Comparison of ENCODE assay signal across 17 mouse cellular contexts in genomic region chr6:122668823-122669222, GRCm38 (mm10). TPM values are rescaled to one million over a fixed set of nuclear protein-coding genes. Genes with fewer than 3 reads are reported as not detected.
DNase-seq lines count a peak whose midpoint lies in the region; ATAC-seq lines count a peak whose summit lies in the region.
"Had no signal": no experiment of that assay in that cellular context is flagged by ENCODE, and none has a peak within 500 bp of the region (broad histone marks: within the 10 kb centered on the region; RNA-seq: fewer than 3 reads in every experiment).

No protein-coding gene starts in this region.

- no peaks in the 10 kb centered on the region; the same call in 1 of the 2 replicates for H3K4me1 ChIP-seq in forebrain, embryonic 11.5 days (replicated peaks; ENCODE audit: control insufficient read depth, insufficient read depth, low read length)
- peaks cover 11% of the 10 kb centered on the region for H3K4me1 ChIP-seq in forebrain, embryonic 10.5 days
- no peaks in the 10 kb centered on the region for H3K4me1 ChIP-seq in limb, embryonic 11.5 days (ENCODE audit: control insufficient read depth, insufficient read depth, low read length)
- peaks cover 7% of the 10 kb centered on the region for H3K4me1 ChIP-seq in limb, embryonic 10.5 days
- peaks cover 9% of the 10 kb centered on the region for H3K4me1 ChIP-seq in hindbrain, embryonic 15.5 days (replicated peaks)
- peaks cover 7% of the 10 kb centered on the region; the same call in 1 of the 2 replicates for H3K4me1 ChIP-seq in neural tube, embryonic 13.5 days (replicated peaks)
- H3K4me1 ChIP-seq: liver, embryonic 12.5 days had no signal

- no peak overlapping the region for H3K4me2 ChIP-seq in forebrain, embryonic 11.5 days (ENCODE audit: low read depth, low read length, severe bottlenecking)
- H3K4me2 ChIP-seq in limb, embryonic 11.5 days (ENCODE audit: low read depth, severe bottlenecking), result no peak overlapping the region
- H3K4me2 ChIP-seq in hindbrain, embryonic 15.5 days, result no peak overlapping the region
- H3K4me2 ChIP-seq in neural tube, embryonic 13.5 days, result no peak overlapping the region

- H3K27me3 ChIP-seq in forebrain, embryonic 11.5 days (ENCODE audit: control insufficient read depth, insufficient read depth, low read length), result no peaks in the 10 kb centered on the region; the same call in 1 of the 2 replicates
- H3K27me3 ChIP-seq in forebrain, embryonic 10.5 days (ENCODE audit: poor library complexity, severe bottlenecking), result peaks cover 11% of the 10 kb centered on the region
- no peaks in the 10 kb centered on the region for H3K27me3 ChIP-seq in limb, embryonic 11.5 days (ENCODE audit: control insufficient read depth, insufficient read depth, low read length)
- peaks cover 10% of the 10 kb centered on the region for H3K27me3 ChIP-seq in limb, embryonic 10.5 days (ENCODE audit: low read depth, poor library complexity, severe bottlenecking)
- H3K27me3 ChIP-seq in hindbrain, embryonic 15.5 days, result no peaks in the 10 kb centered on the region
- peaks cover 7% of the 10 kb centered on the region; the same call in 1 of the 2 replicates for H3K27me3 ChIP-seq in neural tube, embryonic 13.5 days

- no peak overlapping the region for H3K4me3 ChIP-seq in forebrain, embryonic 11.5 days (ENCODE audit: low read depth, low read length)
- H3K4me3 ChIP-seq in forebrain, embryonic 10.5 days, result no peak overlapping the region
- H3K4me3 ChIP-seq in limb, embryonic 11.5 days (ENCODE audit: low read depth, low read length), result no peak overlapping the region
- no peak overlapping the region for H3K4me3 ChIP-seq in limb, embryonic 10.5 days
- no peak overlapping the region for H3K4me3 ChIP-seq in hindbrain, embryonic 15.5 days
- no peak overlapping the region for H3K4me3 ChIP-seq in neural tube, embryonic 13.5 days

- no peak overlapping the region for H3K27ac ChIP-seq in forebrain, embryonic 11.5 days (ENCODE audit: low read depth, low read length)
- H3K27ac ChIP-seq in forebrain, embryonic 10.5 days, result no peak overlapping the region
- H3K27ac ChIP-seq in limb, embryonic 11.5 days (replicated peaks; ENCODE audit: low read depth, low read length), result no peak overlapping the region
- H3K27ac ChIP-seq in limb, embryonic 10.5 days, result no peak overlapping the region
- H3K27ac ChIP-seq in hindbrain, embryonic 15.5 days (replicated peaks), result no peak overlapping the region
- H3K27ac ChIP-seq in neural tube, embryonic 13.5 days (replicated peaks), result no peak overlapping the region
- H3K27ac ChIP-seq: limb, embryonic 12.5 days; liver, embryonic 12.5 days had no signal

- ATAC-seq in forebrain, embryonic 11.5 days (replicated peaks; ENCODE audit: low FRiP score), result peak; percentile 16; the same call in 1 of the 2 replicates
- peak; percentile 52; the same call in 1 of the 2 replicates for ATAC-seq in limb, embryonic 11.5 days (ENCODE audit: insufficient number of reproducible peaks, low FRiP score, low TSS enrichment, low read depth)
- ATAC-seq in hindbrain, embryonic 15.5 days (ENCODE audit: low FRiP score, low read depth), result peak; percentile 28; the same call in 1 of the 2 replicates
- ATAC-seq in neural tube, embryonic 13.5 days (ENCODE audit: low read depth), result peak; percentile 30; the same call in 1 of the 2 replicates

- no peak for DNase-seq in forebrain, embryonic 11.5 days (ENCODE audit: low spot score)
- DNase-seq in forebrain, embryonic 10.5 days (ENCODE audit: extremely low spot score, low spot score), result no peak
- DNase-seq in limb, embryonic 11.5 days (ENCODE audit: low spot score), result no peak
- DNase-seq in limb, embryonic 10.5 days (ENCODE audit: low spot score), result no peak
- no peak for DNase-seq in kidney, postnatal 10 days

- 75% methylated on average over 5 of the region's 5 CpGs for WGBS in forebrain, embryonic 11.5 days
- WGBS in forebrain, embryonic 10.5 days, result 82% methylated on average over 5 of the region's 5 CpGs
- 87% methylated on average over 5 of the region's 5 CpGs for whole genome bisulfite sequencing in limb, embryonic 11.5 days
- 77% methylated on average over 5 of the region's 5 CpGs for WGBS in limb, embryonic 10.5 days
- WGBS in hindbrain, embryonic 15.5 days, result 83% methylated on average over 5 of the region's 5 CpGs
- 92% methylated on average over 3 of the region's 5 CpGs for WGBS in neural tube, embryonic 13.5 days

- no peak overlapping the region for H3K9ac ChIP-seq in forebrain, embryonic 11.5 days (ENCODE audit: low read length)
- no peak overlapping the region for H3K9ac ChIP-seq in limb, embryonic 11.5 days (ENCODE audit: low read length)
- no peak overlapping the region for H3K9ac ChIP-seq in hindbrain, embryonic 15.5 days
- H3K9ac ChIP-seq in neural tube, embryonic 13.5 days, result no peak overlapping the region
- H3K9ac ChIP-seq: limb, embryonic 12.5 days; liver, embryonic 12.5 days had no signal

- H3K9me3 ChIP-seq in forebrain, embryonic 11.5 days (ENCODE audit: control insufficient read depth, low read length), result no peaks in the 10 kb centered on the region
- H3K9me3 ChIP-seq in forebrain, embryonic 10.5 days, result no peaks in the 10 kb centered on the region
- H3K9me3 ChIP-seq in limb, embryonic 11.5 days (ENCODE audit: control insufficient read depth, low read length), result no peaks in the 10 kb centered on the region
- H3K9me3 ChIP-seq in limb, embryonic 10.5 days (replicated peaks), result no peaks in the 10 kb centered on the region
- H3K9me3 ChIP-seq in hindbrain, embryonic 15.5 days, result no peaks in the 10 kb centered on the region
- no peaks in the 10 kb centered on the region for H3K9me3 ChIP-seq in neural tube, embryonic 13.5 days
- H3K9me3 ChIP-seq: G1E; limb, embryonic 12.5 days; liver, embryonic 12.5 days had no signal

- H3K36me3 ChIP-seq in forebrain, embryonic 11.5 days (ENCODE audit: control insufficient read depth, insufficient read depth, low read length), result no peaks in the 10 kb centered on the region
- no peaks in the 10 kb centered on the region for H3K36me3 ChIP-seq in forebrain, embryonic 10.5 days (replicated peaks)
- H3K36me3 ChIP-seq in limb, embryonic 11.5 days (ENCODE audit: control insufficient read depth, insufficient read depth, low read length), result no peaks in the 10 kb centered on the region
- no peaks in the 10 kb centered on the region for H3K36me3 ChIP-seq in limb, embryonic 10.5 days
- no peaks in the 10 kb centered on the region for H3K36me3 ChIP-seq in hindbrain, embryonic 15.5 days
- H3K36me3 ChIP-seq in neural tube, embryonic 13.5 days, result no peaks in the 10 kb centered on the region
- H3K36me3 ChIP-seq: G1E; limb, embryonic 12.5 days; liver, embryonic 12.5 days had no signal

RNA-seq across cellular contexts. Expression of gene Nanog, which starts 38.5 kb away (rescaled TPM):
- polyA plus RNA-seq in forebrain, embryonic 11.5 days (2014; fragmentation: Nextera tagmentation; extraction: Ambion mirVana), result 0.31 TPM in 1 of 2 replicates, not detected in the other
- 0.15 and 0.47 TPM in 2 replicates for polyA plus RNA-seq in forebrain, embryonic 10.5 days (2016; fragmentation: Nextera tagmentation; extraction: Ambion mirVana)
- polyA plus RNA-seq in limb, embryonic 11.5 days (2014; fragmentation: Nextera tagmentation; extraction: Ambion mirVana), result 0.07 and 0.09 TPM in 2 replicates
- polyA plus RNA-seq in limb, embryonic 10.5 days (2016; fragmentation: Nextera tagmentation; extraction: Ambion mirVana), result 0.11 TPM in 1 of 2 replicates, not detected in the other
- polyA plus RNA-seq in hindbrain, embryonic 15.5 days (2015; fragmentation: Nextera tagmentation; extraction: Ambion mirVana), result 0.09 and 0.25 TPM in 2 replicates
- polyA plus RNA-seq in neural tube, embryonic 13.5 days (2015; fragmentation: Nextera tagmentation; extraction: Ambion mirVana), result 0.15 TPM in 2 replicates
- polyA plus RNA-seq: G1E; liver, embryonic 12.5 days had no signal

RNA-seq across cellular contexts. Expression of gene Dppa3, which starts 42.6 kb away (rescaled TPM):
- not detected in 2 replicates for polyA plus RNA-seq in forebrain, embryonic 11.5 days (2014; fragmentation: Nextera tagmentation; extraction: Ambion mirVana)
- not detected in 2 replicates for polyA plus RNA-seq in forebrain, embryonic 10.5 days (2016; fragmentation: Nextera tagmentation; extraction: Ambion mirVana)
- not detected in 2 replicates for polyA plus RNA-seq in limb, embryonic 11.5 days (2014; fragmentation: Nextera tagmentation; extraction: Ambion mirVana)
- polyA plus RNA-seq in limb, embryonic 10.5 days (2016; fragmentation: Nextera tagmentation; extraction: Ambion mirVana), result not detected in 2 replicates
- polyA plus RNA-seq in hindbrain, embryonic 15.5 days (2015; fragmentation: Nextera tagmentation; extraction: Ambion mirVana), result not detected in 2 replicates
- not detected in 2 replicates for polyA plus RNA-seq in neural tube, embryonic 13.5 days (2015; fragmentation: Nextera tagmentation; extraction: Ambion mirVana)
- polyA plus RNA-seq: activated CD4-positive, CD25-positive, alpha-beta regulatory T cell, adult 4 months; CD4-positive, CD25-positive, alpha-beta regulatory T cell, adult 4 months; embryonic facial prominence, embryonic 14.5 days; G1E; heart, embryonic 16.5 days; kidney, adult 2 months; limb, embryonic 12.5 days; liver, embryonic 12.5 days; lung, adult 2 months; neural tube, embryonic 14.5 days had no signal

RNA-seq across cellular contexts. Expression of gene Gdf3, which starts 58.9 kb away (rescaled TPM):
- polyA plus RNA-seq in forebrain, embryonic 11.5 days (2014; fragmentation: Nextera tagmentation; extraction: Ambion mirVana), result 0.11 TPM in 1 of 2 replicates, not detected in the other
- 0.09 TPM in 1 of 2 replicates, not detected in the other for polyA plus RNA-seq in forebrain, embryonic 10.5 days (2016; fragmentation: Nextera tagmentation; extraction: Ambion mirVana)
- 0.07 and 0.14 TPM in 2 replicates for polyA plus RNA-seq in limb, embryonic 11.5 days (2014; fragmentation: Nextera tagmentation; extraction: Ambion mirVana)
- polyA plus RNA-seq in limb, embryonic 10.5 days (2016; fragmentation: Nextera tagmentation; extraction: Ambion mirVana), result not detected in 2 replicates
- 0.06 TPM in 1 of 2 replicates, not detected in the other for polyA plus RNA-seq in hindbrain, embryonic 15.5 days (2015; fragmentation: Nextera tagmentation; extraction: Ambion mirVana)
- polyA plus RNA-seq in neural tube, embryonic 13.5 days (2015; fragmentation: Nextera tagmentation; extraction: Ambion mirVana), result not detected in 2 replicates
- polyA plus RNA-seq: CD4-positive, CD25-positive, alpha-beta regulatory T cell, adult 4 months; embryonic facial prominence, embryonic 14.5 days; kidney, adult 2 months; limb, embryonic 12.5 days; lung, adult 2 months; neural tube, embryonic 14.5 days had no signal
